Mouse (Mus musculus): ENCODE data around the gene Il15. TPM values are rescaled to one million over a fixed set of nuclear protein-coding genes. Genes with fewer than 3 reads are reported as not detected.

Gene Il15
- total and polyA plus RNA-seq, 3 experiments: not detected

DNA sequence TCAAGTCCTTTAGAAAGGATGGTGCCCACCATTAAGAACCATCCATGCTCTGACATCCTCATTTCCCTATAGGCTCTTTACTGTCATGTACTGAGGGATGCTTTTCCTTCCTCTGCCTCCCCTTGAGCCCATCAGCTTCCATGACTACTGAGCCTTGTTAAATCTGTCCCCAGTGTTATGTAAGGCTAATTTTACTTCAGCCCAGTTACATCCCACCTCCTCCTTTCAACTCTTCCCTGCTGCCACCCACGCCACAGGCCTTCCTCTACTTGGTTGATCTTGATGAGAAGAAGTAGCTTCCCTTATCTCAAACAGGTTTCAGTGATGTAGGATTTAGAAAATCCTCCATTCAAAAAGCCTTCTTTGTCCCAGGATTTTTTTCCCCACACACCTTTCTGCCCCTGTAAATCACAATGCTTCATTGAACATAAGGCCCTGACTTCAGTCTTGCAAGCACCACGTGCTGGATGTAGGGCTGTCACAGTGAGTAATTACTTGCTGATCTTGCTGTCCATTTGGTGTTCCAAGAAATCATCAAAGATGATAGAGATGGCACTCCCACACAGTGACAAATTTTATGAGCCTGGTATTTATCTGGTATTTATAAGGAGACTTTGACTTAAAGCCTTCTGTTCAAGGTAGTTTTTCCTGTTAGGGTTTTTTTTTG is 74.9 kb downstream of the Il15 start:
- no peaks in the 10 kb centered on the region; a peak in 1 of 4 replicates for H3K27me3 ChIP-seq (ENCODE audit: control insufficient read depth in 1 of 2, insufficient read depth in 2 of 2, low read length in 2 of 2)
- no peaks in the 10 kb centered on the region for H3K9me3 ChIP-seq (replicated peaks; ENCODE audit: insufficient read depth, low read length)
- H3K4me3 ChIP-seq (ENCODE audit: control insufficient read depth in 1 of 2, insufficient read depth in 1 of 2, low read depth in 2 of 2, low read length in 2 of 2): no peak overlapping the region
- H3K4me1 ChIP-seq (ENCODE audit: control insufficient read depth in 1 of 2, insufficient read depth in 2 of 2, low read length in 2 of 2): no peaks in the 10 kb centered on the region
- H3K79me2 ChIP-seq (ENCODE audit: control insufficient read depth, insufficient read depth, low read length, poor library complexity): no peaks in the 10 kb centered on the region
- no peaks in the 10 kb centered on the region for H3K36me3 ChIP-seq (ENCODE audit: control insufficient read depth in 1 of 2, insufficient read depth in 2 of 2, low read length in 2 of 2)
- no peak overlapping the region for H3K27ac ChIP-seq (ENCODE audit: control insufficient read depth, low read depth, low read length)
- H3K9ac ChIP-seq (ENCODE audit: control insufficient read depth, low read depth, low read length, poor library complexity, severe bottlenecking): no peak overlapping the region
- no peak for TF ChIP-seq ZKSCAN1 (IDR thresholded peaks at IDR 0.05; ENCODE audit: low read depth, low read length)
- TF ChIP-seq MAFK (IDR thresholded peaks at IDR 0.05; ENCODE audit: borderline replicate concordance, low read depth, low read length): no peak
- no peak for TF ChIP-seq GABPA (IDR thresholded peaks at IDR 0.05; ENCODE audit: low read depth, low read length)
- TF ChIP-seq MAX (IDR thresholded peaks at IDR 0.05; ENCODE audit: low read length): no peak
- TF ChIP-seq SIN3A (IDR thresholded peaks at IDR 0.05; ENCODE audit: low read length): no peak
- no peak for TF ChIP-seq ZMIZ1 (IDR thresholded peaks at IDR 0.05; ENCODE audit: low read depth, low read length)
- TF ChIP-seq MAZ (IDR thresholded peaks at IDR 0.05; ENCODE audit: low read depth, low read length): no peak
- TF ChIP-seq ELF1 (IDR thresholded peaks at IDR 0.05; ENCODE audit: low read depth, low read length): no peak
- TF ChIP-seq USF1 (IDR thresholded peaks at IDR 0.05; ENCODE audit: low read depth, low read length): no peak
- no peak for DNase-seq (ENCODE audit: low read depth, low spot score)

DNA sequence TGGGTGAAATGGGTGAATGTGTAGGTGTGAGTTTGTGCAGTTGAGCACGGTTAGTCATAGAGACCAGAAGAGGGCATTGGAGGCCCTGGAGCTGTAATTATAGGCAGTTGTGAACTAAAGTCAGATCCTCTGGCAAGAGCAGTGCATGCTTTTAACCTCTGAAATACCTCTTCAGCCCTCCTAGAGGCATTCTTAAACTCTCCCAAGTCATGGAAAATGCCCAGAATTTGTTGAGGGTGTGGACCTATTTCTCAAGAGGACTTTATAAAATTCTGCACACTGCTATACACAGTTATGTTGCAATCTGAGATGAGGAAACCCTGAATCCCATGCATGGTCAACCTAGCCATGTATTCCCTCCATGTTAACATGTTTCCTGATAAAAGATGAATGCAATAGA is 77.0 kb downstream of the Il15 start:
- Histone ChIP-seq H3K9ac (ENCODE audit: control insufficient read depth, low read depth, low read length, poor library complexity, severe bottlenecking) (no peak overlapping the region), H3K36me3 (ENCODE audit: control insufficient read depth in 1 of 2, insufficient read depth in 2 of 2, low read length in 2 of 2) (no peaks in the 10 kb centered on the region), H3K4me3 (ENCODE audit: control insufficient read depth in 1 of 2, insufficient read depth in 1 of 2, low read depth in 2 of 2, low read length in 2 of 2) (no peak overlapping the region), H3K27ac (ENCODE audit: control insufficient read depth, low read depth, low read length) (no peak overlapping the region), H3K9me3 (replicated peaks; ENCODE audit: insufficient read depth, low read length) (no peaks in the 10 kb centered on the region), H3K4me1 (ENCODE audit: control insufficient read depth in 1 of 2, insufficient read depth in 2 of 2, low read length in 2 of 2) (no peaks in the 10 kb centered on the region), H3K79me2 (ENCODE audit: control insufficient read depth, insufficient read depth, low read length, poor library complexity) (no peaks in the 10 kb centered on the region), H3K27me3 (ENCODE audit: control insufficient read depth in 1 of 2, insufficient read depth in 2 of 2, low read length in 2 of 2) (no peaks in the 10 kb centered on the region; a peak in 1 of 4 replicates)
- TF ChIP-seq ZNF384 (IDR thresholded peaks at IDR 0.05; ENCODE audit: low read depth, low read length) (no peak), USF1 (IDR thresholded peaks at IDR 0.05; ENCODE audit: low read depth, low read length) (no peak)
- DNase-seq (ENCODE audit: low read depth, low spot score): no peak

DNA sequence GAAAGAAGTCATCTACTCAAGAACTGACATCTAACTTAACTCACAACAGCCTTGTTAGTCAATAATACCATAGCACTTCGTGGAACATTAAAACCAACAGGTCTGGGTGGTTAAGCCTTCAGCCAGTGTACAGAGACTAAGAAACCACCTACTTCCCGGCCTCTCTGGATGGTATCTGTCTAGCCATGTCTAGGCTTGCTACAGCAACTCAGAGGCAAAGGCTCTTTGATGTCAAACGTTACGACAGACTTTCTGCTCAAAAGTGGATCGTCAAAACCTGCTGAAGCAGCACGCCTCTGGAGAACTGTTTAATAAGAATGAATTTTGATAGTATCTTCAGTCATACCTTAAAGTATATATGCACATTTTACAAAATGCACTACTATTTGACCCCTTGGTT is 77.4 kb downstream of the Il15 start:
- Histone ChIP-seq H3K9ac (ENCODE audit: control insufficient read depth, low read depth, low read length, poor library complexity, severe bottlenecking) (no peak overlapping the region), H3K4me3 (ENCODE audit: control insufficient read depth in 1 of 2, insufficient read depth in 1 of 2, low read depth in 2 of 2, low read length in 2 of 2) (no peak overlapping the region), H3K27me3 (ENCODE audit: control insufficient read depth in 1 of 2, insufficient read depth in 2 of 2, low read length in 2 of 2) (no peaks in the 10 kb centered on the region; a peak in 1 of 4 replicates), H3K4me1 (ENCODE audit: control insufficient read depth in 1 of 2, insufficient read depth in 2 of 2, low read length in 2 of 2) (no peaks in the 10 kb centered on the region), H3K79me2 (ENCODE audit: control insufficient read depth, insufficient read depth, low read length, poor library complexity) (no peaks in the 10 kb centered on the region), H3K9me3 (replicated peaks; ENCODE audit: insufficient read depth, low read length) (no peaks in the 10 kb centered on the region), H3K27ac (ENCODE audit: control insufficient read depth, low read depth, low read length) (no peak overlapping the region), H3K36me3 (ENCODE audit: control insufficient read depth in 1 of 2, insufficient read depth in 2 of 2, low read length in 2 of 2) (no peaks in the 10 kb centered on the region)
- TF ChIP-seq MAX (IDR thresholded peaks at IDR 0.05; ENCODE audit: low read length) (no peak), SMC3 (IDR thresholded peaks at IDR 0.05; ENCODE audit: low read depth, low read length) (no peak), EP300 (IDR thresholded peaks at IDR 0.05; ENCODE audit: low read depth in 1 of 2, low read length in 2 of 2) (no peak), MAFK (IDR thresholded peaks at IDR 0.05; ENCODE audit: borderline replicate concordance, low read depth, low read length) (no peak), NRF1 (IDR thresholded peaks at IDR 0.05; ENCODE audit: insufficient read depth, low read depth, low read length, poor library complexity, severe bottlenecking) (no peak), NELFE (IDR thresholded peaks at IDR 0.05; ENCODE audit: low read depth, low read length) (no peak), ZNF384 (IDR thresholded peaks at IDR 0.05; ENCODE audit: low read depth, low read length) (no peak), MEF2A (IDR thresholded peaks at IDR 0.05; ENCODE audit: extremely low read depth, insufficient replicate concordance, low read depth, low read length, poor library complexity, severe bottlenecking) (no peak), ZMIZ1 (IDR thresholded peaks at IDR 0.05; ENCODE audit: low read depth, low read length) (no peak), TCF12 (IDR thresholded peaks at IDR 0.05; ENCODE audit: low read depth, low read length) (no peak), UBTF (IDR thresholded peaks at IDR 0.05; ENCODE audit: borderline replicate concordance, insufficient read depth, low read depth, low read length) (no peak), POLR2AphosphoS2 (IDR thresholded peaks at IDR 0.05; ENCODE audit: low read length) (no peak), RCOR1 (IDR thresholded peaks at IDR 0.05; ENCODE audit: low read depth, low read length) (no peak), CTCF (IDR thresholded peaks at IDR 0.05 in 2 of 3, conservative IDR thresholded peaks at IDR 0.05 in 1 of 3; ENCODE audit: control insufficient read depth in 1 of 3, insufficient read depth in 1 of 3, low read depth in 2 of 3, low read length in 3 of 3, poor library complexity in 1 of 3, severe bottlenecking in 1 of 3) (no peak), MYC (IDR thresholded peaks at IDR 0.05; ENCODE audit: low read depth, low read length) (no peak), ELF1 (IDR thresholded peaks at IDR 0.05; ENCODE audit: low read depth, low read length) (no peak), KAT2A (conservative IDR thresholded peaks at IDR 0.05; ENCODE audit: low read depth, low read length) (no peak), ZKSCAN1 (IDR thresholded peaks at IDR 0.05; ENCODE audit: low read depth, low read length) (no peak)
- DNase-seq (ENCODE audit: low read depth, low spot score): no peak
